Mouse (Mus musculus) liver, embryonic 15.5 days (tissue): ENCODE measurements around the gene Aldh18a1. TPM values are rescaled to one million over a fixed set of nuclear protein-coding genes. Genes with fewer than 3 reads are reported as not detected.
A peak's percentile ranks its signal among the peaks of the same experiment; 100 is the strongest.

ENCODE experiments used
- ATAC-seq: fragments of 200-750 bp; cut with Nextera tagmentation; 2 replicates; pipeline ENCODE4 v1.8.0; 2017; ENCODE audit warnings: moderate number of reproducible peaks, mild to moderate bottlenecking, moderate library complexity; ENCODE audit not compliant: insufficient read depth
- H3K27ac ChIP-seq: fragments of 300-500 bp; sonication (generic); replicated peaks from 2 replicates; pipeline ENCODE4 v1.5.1; 2015; ENCODE audit warnings: mild to moderate bottlenecking, inconsistent platforms
- H3K27me3 ChIP-seq: fragments of 300-500 bp; sonication (generic); 2 replicates; pipeline ENCODE4 v1.6.1; 2015; ENCODE audit warnings: mild to moderate bottlenecking, inconsistent platforms
- H3K36me3 ChIP-seq: fragments of 300-500 bp; sonication (generic); replicated peaks from 2 replicates; pipeline ENCODE4 v1.6.1; 2015; ENCODE audit warnings: moderate library complexity, mild to moderate bottlenecking, inconsistent platforms
- H3K4me1 ChIP-seq: fragments of 300-500 bp; sonication (generic); replicated peaks from 2 replicates; pipeline ENCODE4 v1.6.1; 2015; ENCODE audit warnings: inconsistent platforms
- H3K4me2 ChIP-seq: fragments of 300-500 bp; sonication (generic); 2 replicates; pipeline ENCODE4 v1.6.1; 2015; ENCODE audit warnings: moderate library complexity, mild to moderate bottlenecking, inconsistent platforms
- H3K4me3 ChIP-seq: fragments of 300-500 bp; sonication (generic); replicated peaks from 2 replicates; pipeline ENCODE4 v1.5.1; 2015; ENCODE audit warnings: mild to moderate bottlenecking, inconsistent platforms
- H3K9ac ChIP-seq: fragments of 300-500 bp; sonication (generic); 2 replicates; pipeline ENCODE4 v1.6.1; 2015; ENCODE audit warnings: moderate library complexity, mild to moderate bottlenecking, inconsistent platforms
- H3K9me3 ChIP-seq: fragments of 300-500 bp; sonication (generic); replicated peaks from 2 replicates; pipeline ENCODE4 v1.6.1; 2016; ENCODE audit warnings: inconsistent platforms
- WGBS: fragments of 180-500 bp; shearing (Covaris S2); methylation state at CpG from one replicate; pipeline ENCODE4 v1.1.7; 2015; ENCODE audit warnings: mixed read lengths; ENCODE audit not compliant: insufficient replicate concordance; 5-methylcytosine and 5-hydroxymethylcytosine counted together
- polyA plus RNA-seq: library from polyadenylated mRNA; unstranded; fragments of >200 nt; fragmentation: Nextera tagmentation; extraction: Ambion mirVana; gene quantifications from 2 replicates; pipeline ENCODE4 v1.2.1, GENCODE M21; 2015

The Aldh18a1 gene
- polyA plus RNA-seq, 1 experiment from 2014 or later: 29.0 TPM

DNA sequence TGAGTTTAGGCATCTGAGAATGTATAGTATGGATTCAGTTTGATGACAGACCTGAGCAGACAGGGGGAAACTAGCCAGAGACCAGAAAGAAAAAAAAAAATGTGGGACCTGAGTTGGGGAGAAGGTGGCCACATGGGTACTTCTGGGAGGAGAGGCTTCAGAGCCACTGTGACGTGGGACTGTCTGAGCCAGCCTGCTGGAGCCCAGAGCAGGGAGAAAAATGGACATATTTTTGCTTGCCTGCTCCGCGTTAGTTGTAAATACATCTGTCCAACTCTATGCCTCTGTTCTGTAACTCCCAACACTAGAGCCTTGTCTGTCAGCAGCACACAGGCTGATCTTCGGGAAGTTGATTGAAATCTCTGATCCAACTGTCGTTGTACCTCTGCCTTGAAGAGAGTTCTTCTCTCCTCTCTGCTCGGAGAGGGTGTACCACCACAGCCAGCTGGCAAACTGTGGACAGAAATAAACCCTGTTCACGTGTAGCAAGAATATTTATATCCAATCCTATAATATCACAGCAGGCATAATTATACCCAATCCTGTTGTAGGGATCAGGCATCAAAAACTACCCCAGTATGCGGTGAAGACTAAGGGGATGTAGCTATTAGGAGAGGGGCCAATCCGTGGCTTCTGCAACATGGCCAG is 61.8 kb downstream of the Aldh18a1 start:
- peaks cover 6% of the 10 kb centered on the region; the same call in 1 of the 2 replicates for H3K27me3 ChIP-seq
- ATAC-seq: no peak
- H3K4me3 ChIP-seq: no peak overlapping the region
- H3K4me1 ChIP-seq: no peaks in the 10 kb centered on the region
- H3K9ac ChIP-seq: no peak overlapping the region
- H3K27ac ChIP-seq: no peak overlapping the region
- no peak overlapping the region for H3K4me2 ChIP-seq
- no peaks in the 10 kb centered on the region for H3K9me3 ChIP-seq
- 65% methylated on average over 9 of the region's 9 CpGs for WGBS
- no peaks in the 10 kb centered on the region for H3K36me3 ChIP-seq

DNA sequence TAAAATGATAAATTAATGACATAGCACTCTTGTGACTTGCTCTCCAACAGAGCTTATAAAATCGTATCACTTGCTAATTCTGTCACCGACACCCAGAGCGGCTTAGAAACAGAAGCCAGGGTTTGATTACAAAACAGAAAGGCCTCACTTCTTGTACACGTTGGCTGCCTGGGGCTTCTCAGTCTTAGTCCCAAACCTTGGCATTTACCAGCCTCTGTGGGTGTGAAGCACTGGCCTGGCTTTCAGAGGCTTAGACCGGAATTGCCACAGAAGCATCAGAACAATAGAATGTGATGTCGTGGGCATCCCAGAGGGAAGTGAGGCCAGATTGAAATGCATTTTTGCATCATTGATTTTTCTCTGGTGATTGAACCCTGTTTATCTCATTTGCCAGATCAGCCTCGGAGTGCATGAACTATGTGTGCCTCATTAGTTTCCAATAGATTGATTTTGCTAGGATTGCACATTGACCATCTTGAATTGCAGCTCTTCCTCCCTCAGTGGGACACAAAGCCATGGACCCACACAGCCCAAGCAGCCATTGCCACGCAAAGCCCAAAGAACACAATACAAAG is 64.7 kb downstream of the Aldh18a1 start:
- Histone ChIP-seq H3K9ac (no peak overlapping the region), H3K4me1 (no peaks in the 10 kb centered on the region), H3K4me2 (no peak overlapping the region), H3K27me3 (peaks cover 6% of the 10 kb centered on the region; the same call in 1 of the 2 replicates), H3K4me3 (no peak overlapping the region), H3K27ac (no peak overlapping the region), H3K9me3 (no peaks in the 10 kb centered on the region), H3K36me3 (no peaks in the 10 kb centered on the region)
- ATAC-seq: no peak
- WGBS: 69% methylated on average over 8 of the region's 8 CpGs

DNA sequence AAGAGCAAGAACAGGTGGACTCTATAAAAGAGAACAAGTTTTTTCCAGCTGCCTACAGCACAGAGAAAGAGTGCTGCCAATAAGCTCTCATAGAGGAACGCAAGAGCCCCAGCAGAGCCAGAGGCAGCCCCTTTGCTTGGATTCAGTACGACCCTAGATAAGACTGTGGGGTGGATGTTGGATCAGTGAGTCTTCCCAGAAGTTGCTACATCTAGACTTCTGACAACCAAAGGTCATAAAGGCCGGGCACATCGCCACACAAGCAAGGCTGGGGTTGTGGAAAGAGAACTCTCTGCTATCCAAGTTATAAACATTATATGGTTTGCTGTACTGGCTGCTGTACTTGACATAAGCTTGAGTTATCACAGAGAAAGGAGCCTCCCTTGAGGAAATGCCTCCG is 67.9 kb downstream of the Aldh18a1 start:
- Histone ChIP-seq H3K4me1 (no peaks in the 10 kb centered on the region), H3K36me3 (no peaks in the 10 kb centered on the region), H3K4me2 (no peak overlapping the region), H3K9me3 (no peaks in the 10 kb centered on the region), H3K9ac (no peak overlapping the region), H3K4me3 (no peak overlapping the region), H3K27ac (no peak overlapping the region), H3K27me3 (no peaks in the 10 kb centered on the region)
- no peak for ATAC-seq
- 58% methylated on average over 5 of the region's 5 CpGs for WGBS

DNA sequence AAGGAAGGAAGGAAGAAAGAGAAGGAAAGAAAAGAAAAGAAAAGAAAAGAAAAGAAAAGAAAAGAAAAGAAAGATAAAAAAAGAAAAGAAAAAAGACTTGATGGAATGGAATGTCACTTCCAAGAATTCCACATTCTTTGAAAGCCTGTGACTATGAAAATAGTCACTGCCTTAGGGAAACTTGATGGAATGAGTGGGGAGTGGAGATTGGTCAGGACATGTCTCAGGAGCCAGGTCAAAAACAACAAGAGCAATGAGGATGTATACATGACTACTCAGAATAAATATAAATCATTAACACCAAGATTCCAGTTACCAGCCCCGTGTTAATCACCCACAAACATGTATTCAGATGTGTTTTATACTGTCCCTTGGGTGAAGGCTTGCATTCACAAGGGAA is 69.6 kb downstream of the Aldh18a1 start:
- no peak overlapping the region for H3K4me3 ChIP-seq
- no peak overlapping the region for H3K27ac ChIP-seq
- H3K4me1 ChIP-seq: peaks cover 8% of the 10 kb centered on the region
- no peak for ATAC-seq
- H3K4me2 ChIP-seq: no peak overlapping the region
- H3K9ac ChIP-seq: no peak overlapping the region
- H3K27me3 ChIP-seq: no peaks in the 10 kb centered on the region
- H3K36me3 ChIP-seq: no peaks in the 10 kb centered on the region
- no peaks in the 10 kb centered on the region for H3K9me3 ChIP-seq
- 35% methylated on average over 1 of the region's 1 CpGs for WGBS

DNA sequence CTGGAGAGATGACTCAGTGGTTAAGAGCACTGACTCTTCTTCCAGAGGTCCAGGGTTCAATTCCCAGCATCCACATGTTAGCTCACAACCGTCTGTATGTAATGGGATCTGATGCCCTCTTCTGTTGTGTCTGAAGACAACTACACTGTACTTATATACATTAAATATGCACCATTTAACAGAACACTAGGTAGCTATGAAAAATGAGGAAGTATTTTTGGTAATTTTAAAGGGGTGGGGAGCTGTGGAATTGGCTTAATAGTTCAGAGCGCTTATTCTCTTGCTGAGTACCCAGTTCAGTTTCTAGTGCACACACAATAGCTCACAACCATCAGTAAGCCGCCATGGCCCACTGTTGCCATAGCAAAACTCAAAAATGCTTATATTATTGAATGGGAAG is 72.7 kb downstream of the Aldh18a1 start:
- no peak overlapping the region for H3K9ac ChIP-seq
- 78% methylated on average over 3 of the region's 3 CpGs for WGBS
- H3K27me3 ChIP-seq: no peaks in the 10 kb centered on the region
- H3K4me3 ChIP-seq: no peak overlapping the region
- peaks cover 34% of the 10 kb centered on the region for H3K4me1 ChIP-seq
- no peak overlapping the region for H3K4me2 ChIP-seq
- no peaks in the 10 kb centered on the region for H3K36me3 ChIP-seq
- ATAC-seq: no peak
- no peaks in the 10 kb centered on the region for H3K9me3 ChIP-seq
- no peak overlapping the region for H3K27ac ChIP-seq

DNA sequence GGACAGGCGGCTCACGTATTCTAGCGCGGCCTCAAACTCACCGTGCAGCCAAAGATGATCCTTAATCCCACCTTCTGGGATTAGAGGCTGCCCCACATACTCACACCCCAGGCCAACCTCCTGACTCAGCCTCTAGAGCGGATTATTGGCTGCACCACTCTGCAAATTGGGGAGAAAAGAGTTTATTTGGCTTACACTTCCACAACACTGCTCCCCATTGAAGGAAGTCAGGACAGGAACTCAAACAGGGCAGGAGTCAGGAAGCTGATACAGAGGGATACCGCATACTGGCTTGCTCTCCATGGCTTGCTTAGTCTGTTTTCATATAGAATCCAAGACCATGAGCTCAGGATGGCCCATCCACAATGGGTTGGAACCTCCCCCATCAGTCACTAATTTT is 73.9 kb downstream of the Aldh18a1 start:
- 83% methylated on average over 7 of the region's 7 CpGs for WGBS
- Histone ChIP-seq H3K4me1 (peaks cover 44% of the 10 kb centered on the region), H3K27me3 (no peaks in the 10 kb centered on the region), H3K27ac (no peak overlapping the region), H3K9me3 (no peaks in the 10 kb centered on the region), H3K4me2 (peak overlapping the region; percentile 81; the same call in 1 of the 2 replicates), H3K9ac (no peak overlapping the region), H3K36me3 (no peaks in the 10 kb centered on the region), H3K4me3 (no peak overlapping the region)
- ATAC-seq: no peak

DNA sequence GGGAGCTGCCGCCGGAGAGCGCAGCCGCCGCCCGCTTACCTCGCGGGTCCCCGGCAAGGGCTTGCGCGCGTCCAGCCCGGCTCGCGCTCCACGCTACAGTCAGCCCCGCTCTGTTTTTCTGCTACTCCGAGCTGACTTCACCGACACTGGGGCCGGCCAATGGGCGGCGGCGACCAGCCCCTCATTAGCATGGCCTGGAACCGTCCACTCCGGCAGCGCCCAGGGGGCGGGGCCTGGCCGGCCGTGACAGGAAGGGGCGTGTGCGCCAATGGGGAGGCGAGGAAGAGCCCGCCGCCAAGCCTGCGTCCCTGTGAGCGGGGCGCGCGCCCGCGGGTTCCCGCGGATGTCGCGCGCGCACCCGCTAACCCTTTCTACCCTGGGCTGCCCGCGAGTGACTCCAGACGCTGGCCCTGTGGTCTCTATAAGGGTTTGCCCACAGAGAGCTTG is 74.6 kb downstream of the Aldh18a1 start, which contains the start of gene Sorbs1:
Gene Sorbs1, minus strand, starts transcription at position 148 of the 447 bp plus-strand sequence.
- Histone ChIP-seq H3K27ac (peak within 1 kb of the TSS; percentile 98), H3K27me3 (no peaks in the 10 kb centered on the region), H3K9me3 (no peaks in the 10 kb centered on the region), H3K9ac (peak within 1 kb of the TSS; percentile 92), H3K4me2 (peak within 1 kb of the TSS; percentile 81), H3K4me1 (peaks cover 50% of the 10 kb centered on the region), H3K4me3 (peak within 1 kb of the TSS; percentile 82), H3K36me3 (no peaks in the 10 kb centered on the region)
- peak; percentile 96 for ATAC-seq
- WGBS: under 1% methylated on average over 51 of the region's 51 CpGs

DNA sequence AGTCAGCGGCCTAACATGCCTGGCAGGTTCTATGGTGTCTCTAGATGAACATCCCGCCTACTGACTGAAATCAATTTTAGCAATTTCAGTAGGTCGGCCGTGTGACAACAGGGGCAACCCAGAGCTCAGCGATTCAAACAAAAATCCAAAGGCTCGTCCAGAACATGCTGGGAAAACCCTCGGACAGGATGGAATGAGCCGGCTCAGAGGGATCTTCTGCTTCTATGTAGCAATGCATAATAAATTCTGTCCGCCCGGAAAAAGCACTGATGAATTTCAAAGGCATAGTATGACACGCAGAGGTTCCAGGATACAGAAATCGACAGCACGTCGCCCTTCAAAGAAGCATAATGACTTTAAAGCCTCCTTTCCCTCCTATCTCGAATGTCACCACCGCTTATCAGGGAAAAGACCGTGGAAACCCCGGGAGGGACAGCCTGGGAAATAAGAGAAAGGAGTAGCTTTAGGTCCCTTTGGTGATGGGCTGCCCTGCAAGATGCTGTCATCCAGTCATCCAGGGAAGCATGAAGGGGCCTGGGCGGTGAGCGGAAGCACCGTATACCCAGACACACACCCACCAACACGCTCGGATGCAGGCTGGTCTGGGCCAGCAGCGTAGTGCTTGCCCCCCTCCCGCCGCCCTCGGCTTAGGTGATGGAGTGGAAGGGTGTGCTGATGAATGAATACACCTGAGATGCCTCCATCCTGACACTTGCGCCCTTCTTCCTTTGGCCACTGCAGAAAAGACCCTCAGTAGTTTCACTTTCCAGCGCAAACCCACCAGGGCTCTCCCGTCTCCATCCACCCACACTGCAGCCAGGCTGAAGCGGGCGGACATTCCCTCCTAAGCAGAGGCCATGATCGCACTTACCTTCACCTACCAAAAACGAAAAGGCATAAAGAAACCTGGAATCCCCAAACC is 75.5 kb downstream of the Aldh18a1 start:
- H3K27ac ChIP-seq: peak overlapping the region; percentile 98
- H3K9me3 ChIP-seq: no peaks in the 10 kb centered on the region
- peak overlapping the region; percentile 82 for H3K4me3 ChIP-seq
- H3K4me2 ChIP-seq: peak overlapping the region; percentile 81
- peak; percentile 26 for ATAC-seq
- peaks cover 54% of the 10 kb centered on the region for H3K4me1 ChIP-seq
- no peaks in the 10 kb centered on the region for H3K36me3 ChIP-seq
- H3K9ac ChIP-seq: peak overlapping the region; percentile 92
- no peaks in the 10 kb centered on the region for H3K27me3 ChIP-seq
- 2% methylated on average over 34 of the region's 34 CpGs for WGBS

DNA sequence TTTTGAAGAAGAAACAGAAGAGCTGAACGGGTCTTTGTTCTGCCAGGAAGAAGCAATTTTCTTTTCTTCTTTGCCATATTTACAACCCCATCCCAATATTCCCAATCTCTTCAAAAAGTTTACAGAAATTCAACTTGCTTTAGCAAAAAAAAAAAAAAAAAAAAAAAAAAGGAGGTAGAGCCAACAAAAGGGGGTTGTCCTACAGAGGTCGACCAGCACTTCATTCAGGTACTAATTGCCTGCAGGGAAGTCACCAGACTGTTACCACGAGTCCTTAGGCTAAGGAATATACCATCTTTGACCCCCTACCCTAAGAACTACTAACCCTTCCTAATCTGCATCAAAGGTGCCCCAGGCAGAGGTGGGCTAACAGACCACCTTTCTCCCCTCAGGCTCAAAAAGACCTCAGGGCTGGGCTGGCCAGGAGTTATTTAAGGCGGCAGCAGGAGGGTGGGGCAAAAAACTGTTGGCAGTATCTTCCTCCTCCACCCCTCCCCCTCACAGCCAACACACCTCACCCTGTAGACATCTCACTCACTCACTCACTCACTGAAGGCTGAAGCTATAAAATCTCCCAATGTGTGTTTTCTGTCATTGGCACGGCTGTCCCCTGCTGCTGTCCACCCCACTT is 76.5 kb downstream of the Aldh18a1 start:
- Histone ChIP-seq H3K27me3 (no peaks in the 10 kb centered on the region), H3K36me3 (no peaks in the 10 kb centered on the region), H3K4me3 (peak overlapping the region; percentile 82), H3K4me2 (peak overlapping the region; percentile 81), H3K9me3 (no peaks in the 10 kb centered on the region), H3K9ac (peak overlapping the region; percentile 92), H3K4me1 (peaks cover 59% of the 10 kb centered on the region), H3K27ac (peak overlapping the region; percentile 98)
- ATAC-seq: peak; percentile 32
- WGBS: 8% methylated on average over 5 of the region's 5 CpGs

DNA sequence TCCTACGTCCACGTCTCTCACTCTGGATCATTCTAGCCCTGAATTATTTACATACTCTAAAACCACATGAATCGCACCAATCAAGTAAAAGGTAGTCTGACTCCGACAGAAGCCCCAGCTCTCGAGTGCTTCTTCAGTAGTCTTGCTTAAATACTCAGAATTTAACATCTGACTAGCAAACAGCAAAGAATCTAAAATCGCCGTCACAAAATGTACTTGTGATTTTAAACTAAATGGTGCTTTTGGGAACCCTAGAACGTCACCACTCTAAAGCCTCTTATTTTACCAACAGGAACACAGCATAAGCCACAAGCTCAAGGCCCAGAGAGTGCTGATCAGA is 77.2 kb downstream of the Aldh18a1 start:
- Histone ChIP-seq H3K4me1 (peaks cover 61% of the 10 kb centered on the region), H3K27ac (peak overlapping the region; percentile 98), H3K4me3 (peak overlapping the region; percentile 82)

More for the DNA sequence above, 77.2 kb downstream of the Aldh18a1 start:
- H3K4me2 ChIP-seq: peak overlapping the region; percentile 81
- 0 out of 2 replicates have a peak overlapping the region, but pooled peaks have one; percentile 92 for H3K9ac ChIP-seq
- H3K9me3 ChIP-seq: no peaks in the 10 kb centered on the region
- ATAC-seq: no peak
- 69% methylated on average over 8 of the region's 8 CpGs for WGBS
- H3K27me3 ChIP-seq: no peaks in the 10 kb centered on the region
- no peaks in the 10 kb centered on the region for H3K36me3 ChIP-seq
